ENCODE assay signal across 11 mouse cellular contexts in genomic region chr8:77436013-77436990, GRCm38 (mm10).
A peak's percentile ranks its signal among the peaks of the same experiment; 100 is the strongest.
DNase-seq lines count a peak whose midpoint lies in the region; ATAC-seq and TF ChIP-seq lines count a peak whose summit lies in the region.
"Had no signal": no experiment of that assay in that cellular context is flagged by ENCODE, and none has a peak within 500 bp of the region (broad histone marks: within the 10 kb centered on the region; RNA-seq: fewer than 3 reads in every experiment).

No protein-coding gene starts in this region.

- no peaks in the 10 kb centered on the region for H3K36me3 ChIP-seq in midbrain, embryonic 10.5 days
- H3K36me3 ChIP-seq in midbrain, embryonic 16.5 days (ENCODE audit: control insufficient read depth, insufficient read depth, low read length) = no peaks in the 10 kb centered on the region
- no peaks in the 10 kb centered on the region for H3K36me3 ChIP-seq in kidney, postnatal 0 days (ENCODE audit: insufficient read depth, low read length)
- no peaks in the 10 kb centered on the region for H3K36me3 ChIP-seq in stomach, embryonic 15.5 days
- H3K36me3 ChIP-seq: midbrain, embryonic 15.5 days had no signal

- no peak for TF ChIP-seq CTCF in kidney, postnatal 0 days (IDR thresholded peaks at IDR 0.05; ENCODE audit: low read depth)

- H3K9ac ChIP-seq in midbrain, embryonic 16.5 days (ENCODE audit: low read depth, low read length) = no peak overlapping the region
- no peak overlapping the region for H3K9ac ChIP-seq in kidney, postnatal 0 days (ENCODE audit: low read depth, low read length)
- no peak overlapping the region for H3K9ac ChIP-seq in stomach, embryonic 15.5 days
- H3K9ac ChIP-seq: hindbrain, embryonic 14.5 days; midbrain, embryonic 15.5 days had no signal

- peaks cover 44% of the 10 kb centered on the region for H3K4me1 ChIP-seq in midbrain, embryonic 10.5 days
- no peaks in the 10 kb centered on the region; the same call in 1 of the 2 replicates for H3K4me1 ChIP-seq in midbrain, embryonic 16.5 days (ENCODE audit: control insufficient read depth, insufficient read depth, low read length)
- H3K4me1 ChIP-seq in kidney, postnatal 0 days (replicated peaks; ENCODE audit: insufficient read depth, low read length) = peaks cover 27% of the 10 kb centered on the region
- H3K4me1 ChIP-seq in stomach, embryonic 15.5 days = peaks cover 27% of the 10 kb centered on the region

- 35% methylated on average over 15 of the region's 15 CpGs for WGBS in midbrain, embryonic 10.5 days
- 34% methylated on average over 15 of the region's 15 CpGs for WGBS in midbrain, embryonic 16.5 days
- WGBS in kidney, postnatal 0 days = 33% methylated on average over 15 of the region's 15 CpGs
- 40% methylated on average over 15 of the region's 15 CpGs for WGBS in stomach, embryonic 15.5 days

- no peaks in the 10 kb centered on the region for H3K9me3 ChIP-seq in midbrain, embryonic 10.5 days (replicated peaks)
- no peaks in the 10 kb centered on the region for H3K9me3 ChIP-seq in midbrain, embryonic 16.5 days (replicated peaks; ENCODE audit: control insufficient read depth, low read length, poor library complexity, severe bottlenecking)
- H3K9me3 ChIP-seq in kidney, postnatal 0 days (replicated peaks; ENCODE audit: low read length) = no peaks in the 10 kb centered on the region
- H3K9me3 ChIP-seq in stomach, embryonic 15.5 days = no peaks in the 10 kb centered on the region
- H3K9me3 ChIP-seq: midbrain, embryonic 15.5 days had no signal

- peak; percentile 38 for DNase-seq in midbrain, embryonic 10.5 days (ENCODE audit: low spot score)
- peak; percentile 29 for DNase-seq in embryo, embryonic 9.5 days (ENCODE audit: extremely low spot score)
- peak; percentile 88 for DNase-seq in kidney, postnatal 0 days (ENCODE audit: low spot score)
- DNase-seq in spleen, postnatal 36 days (ENCODE audit: low spot score in 2 of 2) = no peak
- no peak for DNase-seq in right cerebral cortex, adult 2 months (ENCODE audit: low spot score in 2 of 2)
- DNase-seq in T-cell, adult 2 months (ENCODE audit: low spot score) = no peak
- DNase-seq: right cerebral cortex, postnatal 25 days had no signal

- H3K27ac ChIP-seq in midbrain, embryonic 10.5 days (replicated peaks) = 0 out of 2 replicates have a peak overlapping the region, but pooled peaks have one; percentile 17
- no peak overlapping the region for H3K27ac ChIP-seq in midbrain, embryonic 16.5 days (ENCODE audit: low read length)
- H3K27ac ChIP-seq in kidney, postnatal 0 days = peak overlapping the region; percentile 27; the same call in 1 of the 2 replicates
- H3K27ac ChIP-seq in stomach, embryonic 15.5 days = peak overlapping the region; percentile 41
- H3K27ac ChIP-seq: hindbrain, embryonic 14.5 days; midbrain, embryonic 15.5 days had no signal

- no peak overlapping the region for H3K4me3 ChIP-seq in midbrain, embryonic 10.5 days
- H3K4me3 ChIP-seq in midbrain, embryonic 16.5 days (ENCODE audit: low read depth, low read length) = no peak overlapping the region
- H3K4me3 ChIP-seq in kidney, postnatal 0 days (replicated peaks; ENCODE audit: low read depth, low read length) = no peak overlapping the region
- no peak overlapping the region for H3K4me3 ChIP-seq in stomach, embryonic 15.5 days (replicated peaks)
- H3K4me3 ChIP-seq: midbrain, embryonic 15.5 days had no signal

- H3K27me3 ChIP-seq in midbrain, embryonic 10.5 days (ENCODE audit: low read depth, poor library complexity, severe bottlenecking) = no peaks in the 10 kb centered on the region
- H3K27me3 ChIP-seq in midbrain, embryonic 16.5 days (ENCODE audit: control insufficient read depth, insufficient read depth, low read depth, low read length) = no peaks in the 10 kb centered on the region
- H3K27me3 ChIP-seq in kidney, postnatal 0 days (ENCODE audit: insufficient read depth, low read length) = no peaks in the 10 kb centered on the region
- no peaks in the 10 kb centered on the region for H3K27me3 ChIP-seq in stomach, embryonic 15.5 days (replicated peaks)
- H3K27me3 ChIP-seq: midbrain, embryonic 15.5 days had no signal

- ATAC-seq in midbrain, embryonic 16.5 days = no peak
- ATAC-seq in kidney, postnatal 0 days (replicated peaks; ENCODE audit: low FRiP score, low read depth) = 0 out of 2 replicates have a peak, but pooled peaks have one; percentile 29
- ATAC-seq in stomach, embryonic 15.5 days (ENCODE audit: insufficient read depth, low FRiP score, low read depth) = no peak
- ATAC-seq: midbrain, embryonic 15.5 days had no signal

- no peak overlapping the region for H3K4me2 ChIP-seq in midbrain, embryonic 16.5 days (ENCODE audit: low read length)
- H3K4me2 ChIP-seq in kidney, postnatal 0 days (ENCODE audit: low read length) = no peak overlapping the region
- no peak overlapping the region; the same call in 1 of the 2 replicates for H3K4me2 ChIP-seq in stomach, embryonic 15.5 days
- H3K4me2 ChIP-seq: hindbrain, embryonic 14.5 days; midbrain, embryonic 15.5 days had no signal

Comparison
In these comparisons a context has a peak if more than half of its experiments do, and no peak if none do; other contexts are left out.
1. DNase-seq: peak in midbrain, embryonic 10.5 days (single experiment), embryo, embryonic 9.5 days (single experiment) and kidney, postnatal 0 days (single experiment); none in spleen, postnatal 36 days (0 of 2), right cerebral cortex, adult 2 months (0 of 2) and T-cell, adult 2 months (single experiment).